Mouse (Mus musculus) stomach, embryonic 15.5 days (tissue): ENCODE measurements around the gene Lrp5. TPM values are rescaled to one million over a fixed set of nuclear protein-coding genes. Genes with fewer than 3 reads are reported as not detected.

Source experiments
- ATAC-seq: fragments of 200-750 bp; cut with Nextera tagmentation; 2 replicates; pipeline ENCODE4 v1.8.0; 2017; ENCODE audit warnings: low read depth, moderate number of reproducible peaks, moderate TSS enrichment; ENCODE audit not compliant: insufficient read depth, low FRiP score
- H3K27ac ChIP-seq: fragments of 300-500 bp; sonication (generic); 2 replicates; pipeline ENCODE4 v1.5.1; 2015; ENCODE audit warnings: mild to moderate bottlenecking, inconsistent platforms
- H3K27me3 ChIP-seq: fragments of 300-500 bp; sonication (generic); replicated peaks from 2 replicates; pipeline ENCODE4 v1.6.1; 2015; ENCODE audit warnings: inconsistent platforms
- H3K36me3 ChIP-seq: fragments of 300-500 bp; sonication (generic); 2 replicates; pipeline ENCODE4 v1.6.1; 2015; ENCODE audit warnings: inconsistent platforms
- H3K4me1 ChIP-seq: fragments of 300-500 bp; sonication (generic); 2 replicates; pipeline ENCODE4 v1.6.1; 2015; ENCODE audit warnings: inconsistent platforms
- H3K4me2 ChIP-seq: fragments of 300-500 bp; sonication (generic); 2 replicates; pipeline ENCODE4 v1.6.1; 2015; ENCODE audit warnings: mild to moderate bottlenecking, inconsistent platforms
- H3K4me3 ChIP-seq: fragments of 300-500 bp; sonication (generic); replicated peaks from 2 replicates; pipeline ENCODE4 v1.5.1; 2015; ENCODE audit warnings: inconsistent platforms
- H3K9ac ChIP-seq: fragments of 300-500 bp; sonication (generic); 2 replicates; pipeline ENCODE4 v1.6.1; 2015; ENCODE audit warnings: inconsistent platforms
- H3K9me3 ChIP-seq: fragments of 300-500 bp; sonication (generic); 2 replicates; pipeline ENCODE4 v1.6.1; 2016; ENCODE audit warnings: inconsistent platforms
- WGBS: fragments of 180-500 bp; shearing (Covaris S2); methylation state at CpG from one replicate; pipeline ENCODE4 v1.1.7; 2015; 5-methylcytosine and 5-hydroxymethylcytosine counted together
- polyA plus RNA-seq: library from polyadenylated mRNA; unstranded; fragments of >200 nt; fragmentation: Nextera tagmentation; extraction: Ambion mirVana; gene quantifications from 2 replicates; pipeline ENCODE4 v1.2.1, GENCODE M21; 2015

Gene Lrp5
- polyA plus RNA-seq, 1 experiment from 2014 or later: 5.3 TPM

DNA sequence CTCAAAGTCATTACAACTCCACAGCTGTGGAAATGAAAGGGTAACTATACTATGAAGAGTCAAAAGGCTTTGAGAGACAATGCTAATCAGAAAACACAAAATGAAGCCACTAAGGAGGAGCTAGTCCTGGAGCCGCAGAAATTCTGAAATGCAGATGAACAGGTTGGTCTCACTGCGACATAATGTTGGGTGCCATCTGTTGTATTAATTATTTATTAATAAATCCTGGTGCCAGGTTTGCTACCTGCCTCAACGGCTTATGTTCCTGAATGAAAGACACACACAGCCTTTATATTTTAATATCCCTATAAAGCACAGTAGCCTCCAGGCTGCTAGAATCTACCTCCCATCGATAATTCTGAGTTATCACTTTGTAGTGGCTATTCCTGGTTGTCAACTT lies 143.8 kb downstream of the Lrp5 start:
- H3K36me3 ChIP-seq: peaks cover 6% of the 10 kb centered on the region

DNA sequence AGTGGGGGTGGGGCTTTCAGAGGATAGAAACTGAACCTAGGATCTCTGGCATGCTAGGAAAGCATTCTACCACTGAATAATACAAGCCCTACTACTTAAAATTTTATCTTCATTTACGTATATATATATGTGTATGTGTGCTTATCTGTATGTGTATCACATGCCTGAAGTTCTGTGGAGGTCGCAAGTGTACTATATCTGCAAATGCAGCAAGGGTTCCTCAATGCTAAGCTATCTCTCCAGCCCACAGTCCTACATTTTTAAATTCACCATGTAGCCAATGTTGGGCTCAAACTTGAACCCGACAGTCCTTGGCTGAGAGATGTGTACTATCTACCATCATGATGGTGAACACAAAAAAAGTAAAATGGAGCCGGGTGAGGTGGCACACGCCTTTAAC lies 145.4 kb downstream of the Lrp5 start:
- H3K9ac ChIP-seq: no peak overlapping the region
- no peak for ATAC-seq
- H3K4me1 ChIP-seq: no peaks in the 10 kb centered on the region
- no peak overlapping the region for H3K27ac ChIP-seq
- peaks cover 6% of the 10 kb centered on the region for H3K36me3 ChIP-seq
- 89% methylated on average over 5 of the region's 5 CpGs for WGBS
- no peaks in the 10 kb centered on the region for H3K9me3 ChIP-seq
- H3K27me3 ChIP-seq: no peaks in the 10 kb centered on the region
- no peak overlapping the region for H3K4me2 ChIP-seq
- H3K4me3 ChIP-seq: no peak overlapping the region

More for the DNA sequence above, 143.8 kb downstream of the Lrp5 start:
- H3K4me2 ChIP-seq: no peak overlapping the region
- H3K9me3 ChIP-seq: no peaks in the 10 kb centered on the region
- 96% methylated on average over 4 of the region's 4 CpGs for WGBS
- no peaks in the 10 kb centered on the region for H3K27me3 ChIP-seq
- no peak for ATAC-seq
- H3K9ac ChIP-seq: no peak overlapping the region
- H3K4me3 ChIP-seq: no peak overlapping the region
- no peak overlapping the region for H3K27ac ChIP-seq
- no peaks in the 10 kb centered on the region for H3K4me1 ChIP-seq

DNA sequence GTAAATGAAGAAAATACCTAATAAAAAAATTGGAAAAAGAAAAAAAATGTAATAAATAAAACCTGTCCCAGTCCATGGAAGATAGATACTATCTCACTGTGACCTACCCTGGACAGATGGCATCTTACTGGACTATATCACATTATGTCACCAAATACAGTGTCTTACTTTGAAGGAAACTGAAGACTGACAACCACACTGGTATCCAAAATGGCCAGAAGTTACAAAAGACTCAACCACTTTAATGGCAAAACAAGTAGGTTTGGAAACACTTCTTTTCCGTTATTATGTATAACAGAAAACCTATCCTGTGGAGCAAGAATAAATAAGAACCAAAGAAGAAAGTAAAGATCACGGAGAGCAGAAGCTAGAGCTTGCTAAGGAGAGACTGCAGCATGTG lies 146.1 kb downstream of the Lrp5 start:
- Histone ChIP-seq H3K4me3 (no peak overlapping the region), H3K27me3 (no peaks in the 10 kb centered on the region)

DNA sequence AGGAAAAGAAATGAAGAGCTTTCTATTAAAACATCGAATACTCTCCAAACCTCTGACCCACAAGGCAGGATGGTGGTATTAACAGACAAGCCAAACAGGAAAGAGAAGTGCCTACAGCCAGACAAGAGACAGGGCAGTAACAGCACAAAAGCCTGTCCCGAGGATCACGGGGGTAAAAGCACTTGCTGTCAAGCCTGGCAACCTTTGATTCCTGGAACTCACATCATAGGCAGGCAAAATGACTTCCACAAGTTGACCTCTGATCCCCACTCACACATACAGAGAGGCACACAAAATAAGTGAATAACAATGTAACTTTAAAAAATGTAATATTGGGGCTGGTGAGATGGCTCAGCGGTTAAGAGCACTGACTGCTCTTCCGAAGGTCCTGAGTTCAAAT lies 146.9 kb downstream of the Lrp5 start:
- ATAC-seq: no peak
- H3K4me1 ChIP-seq: no peaks in the 10 kb centered on the region
- WGBS: 81% methylated on average over 5 of the region's 5 CpGs
- H3K27me3 ChIP-seq: no peaks in the 10 kb centered on the region
- no peak overlapping the region for H3K4me2 ChIP-seq
- no peak overlapping the region for H3K27ac ChIP-seq
- H3K36me3 ChIP-seq: peaks cover 6% of the 10 kb centered on the region
- no peaks in the 10 kb centered on the region for H3K9me3 ChIP-seq
- no peak overlapping the region for H3K9ac ChIP-seq
- H3K4me3 ChIP-seq: no peak overlapping the region

More for the DNA sequence above, 146.1 kb downstream of the Lrp5 start:
- Histone ChIP-seq H3K9ac (no peak overlapping the region), H3K36me3 (peaks cover 6% of the 10 kb centered on the region), H3K9me3 (no peaks in the 10 kb centered on the region), H3K27ac (no peak overlapping the region), H3K4me1 (no peaks in the 10 kb centered on the region), H3K4me2 (no peak overlapping the region)
- ATAC-seq: no peak
- 96% methylated on average over 2 of the region's 2 CpGs for WGBS

DNA sequence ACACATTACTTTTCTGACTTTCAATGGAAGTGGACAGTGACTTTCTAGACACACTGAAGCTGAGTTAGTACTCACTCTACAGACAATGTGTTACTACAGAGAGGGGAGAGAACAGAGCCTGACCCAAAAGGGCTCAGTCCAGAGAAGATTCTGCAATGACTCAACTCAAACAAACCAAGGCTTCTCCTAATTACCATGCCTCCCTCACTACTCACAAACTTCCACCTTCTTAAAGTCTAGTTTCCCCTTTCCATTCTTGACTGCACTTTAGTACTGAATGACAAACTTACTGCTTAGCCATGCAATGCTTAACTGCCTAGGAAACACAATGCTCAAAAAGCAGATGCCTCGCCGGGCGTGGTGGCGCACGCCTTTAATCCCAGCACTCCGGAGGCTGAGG lies 148.7 kb downstream of the Lrp5 start:
- ATAC-seq: no peak
- WGBS: 92% methylated on average over 6 of the region's 6 CpGs

DNA sequence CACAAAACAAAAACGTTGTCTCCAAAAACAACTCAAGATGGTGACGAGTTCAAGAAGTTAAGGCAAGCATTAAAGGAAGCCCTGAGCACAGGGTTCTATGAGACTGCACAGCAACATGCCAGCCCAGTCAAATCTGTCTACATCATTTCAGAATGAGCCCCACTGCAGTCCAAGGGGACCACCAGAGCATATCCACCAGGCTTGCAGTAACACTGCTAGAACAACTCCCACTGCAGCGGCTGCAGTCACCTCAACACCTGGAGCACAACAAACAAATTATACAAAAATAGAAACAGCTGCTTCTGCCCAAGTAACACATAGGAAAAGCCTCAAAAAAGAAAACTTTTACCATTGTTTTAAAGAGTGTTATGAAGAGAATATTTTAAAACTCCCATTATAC lies 151.4 kb downstream of the Lrp5 start:
- Histone ChIP-seq H3K27ac (no peak overlapping the region), H3K4me2 (no peak overlapping the region), H3K36me3 (peaks cover 3% of the 10 kb centered on the region; the same call in 1 of the 2 replicates), H3K4me1 (no peaks in the 10 kb centered on the region), H3K9me3 (no peaks in the 10 kb centered on the region), H3K4me3 (no peak overlapping the region), H3K9ac (no peak overlapping the region), H3K27me3 (no peaks in the 10 kb centered on the region)
- no peak for ATAC-seq
- WGBS: 83% methylated on average over 3 of the region's 3 CpGs

More for the DNA sequence above, 148.7 kb downstream of the Lrp5 start:
- Histone ChIP-seq H3K36me3 (peaks cover 6% of the 10 kb centered on the region; the same call in 1 of the 2 replicates), H3K4me1 (no peaks in the 10 kb centered on the region), H3K9ac (no peak overlapping the region), H3K27ac (no peak overlapping the region), H3K27me3 (no peaks in the 10 kb centered on the region), H3K4me2 (no peak overlapping the region), H3K9me3 (no peaks in the 10 kb centered on the region), H3K4me3 (no peak overlapping the region)

Other genes starting within 250 kb of the Lrp5 start
- gene Ppp6r3, start 110.8 kb downstream of the Lrp5 start, polyA plus RNA-seq: 46.1 and 50.6 TPM in 2 replicates
- 31.6 and 35.9 TPM in 2 replicates for gene 1810055G02Rik, start 21.7 kb upstream of the Lrp5 start, polyA plus RNA-seq
- 24.4 and 26.3 TPM in 2 replicates for gene Kmt5b, start 80.9 kb upstream of the Lrp5 start, polyA plus RNA-seq
- gene Chka, start 165.2 kb upstream of the Lrp5 start, polyA plus RNA-seq: 56.9 and 65.3 TPM in 2 replicates
- gene Tcirg1, start 220.6 kb upstream of the Lrp5 start, polyA plus RNA-seq: 34.7 and 42.6 TPM in 2 replicates
- 312 and 320 TPM in 2 replicates for gene Ndufs8, start 226.2 kb upstream of the Lrp5 start, polyA plus RNA-seq
- gene Aldh3b1, start 243.2 kb upstream of the Lrp5 start, polyA plus RNA-seq: 3.6 and 4.2 TPM in 2 replicates
- 21.4 and 22.2 TPM in 2 replicates for gene Unc93b1, start 248.6 kb upstream of the Lrp5 start, polyA plus RNA-seq